Mouse (Mus musculus) liver, embryonic 15.5 days (tissue): ENCODE data around the gene Dcaf4. TPM values are rescaled to one million over a fixed set of nuclear protein-coding genes. Genes with fewer than 3 reads are reported as not detected.

Experiments used
- ATAC-seq: fragments of 200-750 bp; cut with Nextera tagmentation; 2 replicates; pipeline ENCODE4 v1.8.0; 2017; ENCODE audit warnings: moderate number of reproducible peaks, mild to moderate bottlenecking, moderate library complexity; ENCODE audit not compliant: insufficient read depth
- H3K27ac ChIP-seq: fragments of 300-500 bp; sonication (generic); replicated peaks from 2 replicates; pipeline ENCODE4 v1.5.1; 2015; ENCODE audit warnings: mild to moderate bottlenecking, inconsistent platforms
- H3K27me3 ChIP-seq: fragments of 300-500 bp; sonication (generic); 2 replicates; pipeline ENCODE4 v1.6.1; 2015; ENCODE audit warnings: mild to moderate bottlenecking, inconsistent platforms
- H3K36me3 ChIP-seq: fragments of 300-500 bp; sonication (generic); replicated peaks from 2 replicates; pipeline ENCODE4 v1.6.1; 2015; ENCODE audit warnings: moderate library complexity, mild to moderate bottlenecking, inconsistent platforms
- H3K4me1 ChIP-seq: fragments of 300-500 bp; sonication (generic); replicated peaks from 2 replicates; pipeline ENCODE4 v1.6.1; 2015; ENCODE audit warnings: inconsistent platforms
- H3K4me2 ChIP-seq: fragments of 300-500 bp; sonication (generic); 2 replicates; pipeline ENCODE4 v1.6.1; 2015; ENCODE audit warnings: moderate library complexity, mild to moderate bottlenecking, inconsistent platforms
- H3K4me3 ChIP-seq: fragments of 300-500 bp; sonication (generic); replicated peaks from 2 replicates; pipeline ENCODE4 v1.5.1; 2015; ENCODE audit warnings: mild to moderate bottlenecking, inconsistent platforms
- H3K9ac ChIP-seq: fragments of 300-500 bp; sonication (generic); 2 replicates; pipeline ENCODE4 v1.6.1; 2015; ENCODE audit warnings: moderate library complexity, mild to moderate bottlenecking, inconsistent platforms
- H3K9me3 ChIP-seq: fragments of 300-500 bp; sonication (generic); replicated peaks from 2 replicates; pipeline ENCODE4 v1.6.1; 2016; ENCODE audit warnings: inconsistent platforms
- WGBS: fragments of 180-500 bp; shearing (Covaris S2); methylation state at CpG from one replicate; pipeline ENCODE4 v1.1.7; 2015; ENCODE audit warnings: mixed read lengths; ENCODE audit not compliant: insufficient replicate concordance; 5-methylcytosine and 5-hydroxymethylcytosine counted together
- polyA plus RNA-seq: library from polyadenylated mRNA; unstranded; fragments of >200 nt; fragmentation: Nextera tagmentation; extraction: Ambion mirVana; gene quantifications from 2 replicates; pipeline ENCODE4 v1.2.1, GENCODE M21; 2015

Gene Dcaf4
- polyA plus RNA-seq, 1 experiment from 2014 or later = 11.9 TPM

DNA sequence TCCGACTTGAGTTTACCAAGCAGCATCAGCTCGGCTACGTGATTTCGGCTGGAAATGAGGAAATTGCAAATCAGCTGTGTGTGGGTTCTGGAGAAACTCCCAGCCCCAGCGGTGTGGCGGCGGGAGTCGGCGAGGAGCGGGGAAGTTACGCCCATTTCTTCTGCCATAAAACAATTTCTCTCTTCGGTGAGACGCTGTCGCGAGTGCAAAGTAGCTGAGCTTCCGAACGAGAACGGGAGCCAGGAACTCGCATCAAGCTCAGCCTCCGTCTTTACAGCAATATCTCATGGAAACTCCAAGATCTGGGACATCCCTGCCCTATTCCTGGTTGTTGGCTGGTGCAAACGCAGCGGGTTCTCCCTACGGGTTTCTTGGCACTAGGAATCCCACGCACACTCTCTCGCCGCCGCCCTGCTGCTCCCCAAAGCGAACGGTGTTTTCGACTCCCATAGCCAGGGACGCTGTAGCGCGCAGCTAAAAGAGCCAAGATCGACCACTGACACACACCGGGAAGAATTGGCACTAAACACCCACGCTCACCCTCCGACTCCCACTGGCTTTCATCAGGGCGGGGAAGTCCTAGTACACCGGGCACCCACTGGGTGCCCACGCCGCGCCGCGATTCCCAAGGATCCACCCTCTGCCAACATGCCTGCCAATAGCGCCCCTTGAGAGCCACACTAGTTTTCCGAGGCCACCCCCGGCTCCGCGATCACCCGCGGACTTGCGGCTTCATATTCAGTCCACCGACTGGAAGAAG lies 34.2 kb upstream of the Dcaf4 start:
- Histone ChIP-seq H3K27ac (0 out of 2 replicates have a peak overlapping the region, but pooled peaks have one; percentile 87), H3K36me3 (no peaks in the 10 kb centered on the region), H3K9me3 (no peaks in the 10 kb centered on the region), H3K9ac (peak overlapping the region; percentile 80), H3K4me1 (peaks cover 61% of the 10 kb centered on the region), H3K4me3 (peak overlapping the region; percentile 79), H3K27me3 (peaks cover 50% of the 10 kb centered on the region), H3K4me2 (peak overlapping the region; percentile 97)
- WGBS = under 1% methylated on average over 53 of the region's 53 CpGs
- ATAC-seq = no peak

DNA sequence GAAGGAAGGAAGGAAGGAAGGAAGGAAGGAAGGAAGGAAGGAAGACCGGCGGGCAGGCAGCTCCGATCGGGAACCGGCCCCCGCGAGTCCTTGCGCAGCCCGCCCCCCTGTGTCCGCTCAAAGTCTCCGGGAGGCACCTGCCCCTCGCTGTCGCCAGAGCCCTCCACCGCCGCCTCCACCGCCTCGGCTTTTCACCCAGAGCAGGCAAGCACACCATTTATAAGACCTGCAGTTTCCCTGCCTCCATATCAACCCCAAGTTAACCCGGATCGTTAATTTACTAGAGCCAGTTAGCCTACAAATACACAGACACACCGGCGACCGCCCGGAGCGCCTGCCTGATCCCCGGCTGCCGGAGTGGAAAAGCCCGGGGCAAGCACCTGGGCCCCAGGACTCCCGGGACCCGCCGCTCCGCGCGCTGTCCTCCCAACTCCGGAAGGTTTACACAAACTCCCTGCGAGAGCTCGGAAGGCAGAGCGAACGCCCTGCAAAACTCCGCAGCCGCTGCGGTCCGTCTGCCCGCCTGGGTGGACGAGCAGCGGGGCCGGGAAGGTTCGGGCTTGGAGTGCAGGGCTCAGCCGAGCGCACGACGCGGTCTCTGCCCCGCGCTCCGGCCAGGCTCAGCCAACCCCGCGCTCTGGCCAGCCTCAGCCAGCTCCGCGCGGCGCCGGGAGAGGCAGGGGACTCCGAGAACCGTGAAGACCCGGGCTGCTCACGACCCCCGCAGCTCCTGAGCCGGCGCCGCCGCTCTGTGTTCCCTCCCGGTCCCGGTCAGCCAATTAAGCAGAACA lies 33.4 kb upstream of the Dcaf4 start:
- H3K4me2 ChIP-seq = peak overlapping the region; percentile 97
- peak overlapping the region; percentile 87 for H3K27ac ChIP-seq
- peak overlapping the region; percentile 79 for H3K4me3 ChIP-seq
- WGBS = under 1% methylated on average over 73 of the region's 73 CpGs
- H3K9ac ChIP-seq = peak overlapping the region; percentile 80
- H3K36me3 ChIP-seq = no peaks in the 10 kb centered on the region
- H3K9me3 ChIP-seq = peaks cover 4% of the 10 kb centered on the region; the same call in 1 of the 2 replicates
- H3K27me3 ChIP-seq = peaks cover 50% of the 10 kb centered on the region
- H3K4me1 ChIP-seq = peaks cover 55% of the 10 kb centered on the region
- peak; percentile 74 for ATAC-seq

DNA sequence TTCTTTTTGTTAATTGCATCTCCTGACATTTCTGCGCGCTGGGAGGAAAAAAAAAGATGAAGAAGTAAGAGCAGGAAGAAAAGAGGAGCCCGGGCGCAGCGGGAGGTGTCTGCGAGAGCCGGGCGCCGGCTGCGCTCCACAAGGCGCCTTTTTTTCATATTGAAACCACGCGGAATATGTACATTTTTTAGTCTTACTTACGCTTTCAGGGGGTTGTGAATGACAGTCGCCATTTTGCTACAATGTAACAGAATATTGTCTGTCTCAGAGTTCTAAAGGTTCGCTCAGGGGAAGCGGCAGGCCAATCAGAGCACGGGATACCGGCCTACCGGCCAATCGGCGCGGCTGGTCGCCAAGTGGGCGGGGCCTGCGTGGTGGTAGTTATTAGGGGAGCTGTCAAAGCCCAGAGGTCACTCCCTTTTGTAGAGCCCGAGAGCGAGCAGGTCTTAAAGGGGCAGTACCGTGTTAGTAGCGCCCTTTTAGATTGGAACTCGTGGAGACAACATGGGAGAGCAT lies 32.7 kb upstream of the Dcaf4 start, which contains the start of gene Dpf3:
TSS of gene Dpf3 (minus strand) at position 241 of the 516 bp plus-strand sequence.
- Histone ChIP-seq H3K27me3 (peaks cover 51% of the 10 kb centered on the region), H3K36me3 (no peaks in the 10 kb centered on the region), H3K4me2 (peak within 1 kb of the TSS; percentile 97), H3K4me3 (peak within 1 kb of the TSS; percentile 79), H3K9ac (peak within 1 kb of the TSS; percentile 80), H3K4me1 (peaks cover 55% of the 10 kb centered on the region), H3K27ac (peak within 1 kb of the TSS; percentile 87), H3K9me3 (peaks cover 4% of the 10 kb centered on the region; the same call in 1 of the 2 replicates)
- under 1% methylated on average over 31 of the region's 31 CpGs for WGBS
- ATAC-seq = peak; percentile 94

DNA sequence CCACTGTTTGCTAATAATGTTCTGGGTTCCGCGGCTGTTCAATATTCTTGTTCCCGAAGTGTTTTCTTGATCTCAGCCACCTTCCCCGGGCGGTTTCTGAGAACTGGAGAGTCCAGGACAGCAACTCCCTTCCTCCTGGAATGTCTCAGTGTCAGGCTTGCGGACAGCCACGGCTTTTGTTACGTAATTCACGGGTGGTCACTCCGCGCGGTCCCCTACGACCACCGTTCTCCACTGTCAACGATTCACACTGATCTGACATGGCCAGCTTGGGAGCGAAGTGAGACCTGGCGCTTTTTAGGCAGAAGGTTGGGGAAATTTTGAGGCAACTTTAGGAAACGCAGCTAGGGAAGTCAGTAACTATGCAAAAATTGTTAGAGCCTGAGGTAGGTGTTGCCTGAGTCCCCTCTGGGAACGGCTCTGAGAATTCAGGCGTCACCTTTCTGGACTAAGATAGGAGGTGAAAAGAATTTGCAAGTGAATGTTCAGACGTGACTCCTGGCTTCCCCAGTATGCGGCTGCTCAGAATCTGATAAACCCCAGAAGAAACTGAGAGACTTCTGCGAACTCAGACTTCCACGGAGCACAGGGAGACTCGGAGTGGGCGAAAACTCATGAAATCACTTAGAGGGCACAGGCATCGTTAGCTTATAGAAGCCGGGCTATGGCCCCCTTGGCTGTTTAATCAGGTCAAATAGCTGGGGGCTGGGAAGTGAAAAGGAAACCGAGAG lies 31.9 kb upstream of the Dcaf4 start:
- Histone ChIP-seq H3K4me2 (peak overlapping the region; percentile 97), H3K9ac (peak overlapping the region; percentile 60), H3K27ac (peak overlapping the region; percentile 51), H3K4me3 (peak overlapping the region; percentile 79), H3K27me3 (peaks cover 59% of the 10 kb centered on the region), H3K9me3 (peaks cover 4% of the 10 kb centered on the region; the same call in 1 of the 2 replicates), H3K36me3 (no peaks in the 10 kb centered on the region), H3K4me1 (peaks cover 47% of the 10 kb centered on the region)
- WGBS = under 1% methylated on average over 29 of the region's 29 CpGs
- no peak for ATAC-seq

DNA sequence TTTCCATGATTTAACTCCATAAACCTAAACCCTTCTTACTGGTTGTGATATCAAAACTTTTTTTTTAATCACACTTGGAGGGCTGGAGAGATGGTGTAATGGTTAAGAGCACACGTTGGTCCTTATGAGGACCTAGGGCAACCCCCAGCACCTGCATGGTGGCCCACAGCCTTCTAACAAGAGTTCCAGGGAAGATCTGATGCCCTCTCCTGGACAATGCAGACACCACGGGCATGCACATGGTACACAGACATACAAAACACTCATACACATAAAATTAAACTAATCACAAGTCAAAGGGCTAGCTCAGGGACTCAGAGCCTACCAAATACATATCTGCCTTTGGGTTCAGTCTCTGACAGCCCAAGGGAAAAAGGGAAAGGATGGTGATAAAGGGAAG lies 30.5 kb upstream of the Dcaf4 start:
- Histone ChIP-seq H3K4me2 (no peak overlapping the region), H3K36me3 (no peaks in the 10 kb centered on the region), H3K9ac (no peak overlapping the region), H3K4me1 (peaks cover 41% of the 10 kb centered on the region), H3K27me3 (peaks cover 54% of the 10 kb centered on the region), H3K27ac (no peak overlapping the region), H3K4me3 (no peak overlapping the region), H3K9me3 (peaks cover 4% of the 10 kb centered on the region; the same call in 1 of the 2 replicates)
- 29% methylated on average over 2 of the region's 2 CpGs for WGBS
- ATAC-seq = no peak

DNA sequence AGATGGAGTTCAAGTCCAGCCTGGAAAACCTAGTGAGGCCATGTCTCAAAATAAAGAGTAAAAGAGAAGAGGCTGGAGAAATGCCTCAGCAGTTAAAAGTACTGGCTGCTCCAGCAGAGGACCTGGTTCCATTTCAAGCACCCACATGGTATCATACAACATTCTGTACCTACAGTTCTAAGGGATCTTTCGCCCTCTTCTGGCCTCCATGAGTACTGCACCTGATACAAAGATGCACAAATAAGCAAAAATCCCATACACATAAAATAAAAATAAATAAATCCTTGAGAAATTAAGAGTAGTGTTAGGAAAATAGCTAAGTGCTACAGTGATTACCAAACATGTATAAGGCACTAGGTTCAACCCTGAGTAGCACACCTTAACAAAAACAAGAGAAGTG lies 28.7 kb upstream of the Dcaf4 start:
- no peak overlapping the region for H3K4me3 ChIP-seq
- no peak overlapping the region for H3K4me2 ChIP-seq
- H3K4me1 ChIP-seq = peaks cover 36% of the 10 kb centered on the region
- H3K27me3 ChIP-seq = peaks cover 36% of the 10 kb centered on the region; the same call in 1 of the 2 replicates
- 30% methylated on average over 1 of the region's 1 CpGs for WGBS
- H3K9me3 ChIP-seq = peaks cover 4% of the 10 kb centered on the region; the same call in 1 of the 2 replicates
- H3K9ac ChIP-seq = no peak overlapping the region
- H3K27ac ChIP-seq = no peak overlapping the region
- H3K36me3 ChIP-seq = no peaks in the 10 kb centered on the region
- no peak for ATAC-seq

DNA sequence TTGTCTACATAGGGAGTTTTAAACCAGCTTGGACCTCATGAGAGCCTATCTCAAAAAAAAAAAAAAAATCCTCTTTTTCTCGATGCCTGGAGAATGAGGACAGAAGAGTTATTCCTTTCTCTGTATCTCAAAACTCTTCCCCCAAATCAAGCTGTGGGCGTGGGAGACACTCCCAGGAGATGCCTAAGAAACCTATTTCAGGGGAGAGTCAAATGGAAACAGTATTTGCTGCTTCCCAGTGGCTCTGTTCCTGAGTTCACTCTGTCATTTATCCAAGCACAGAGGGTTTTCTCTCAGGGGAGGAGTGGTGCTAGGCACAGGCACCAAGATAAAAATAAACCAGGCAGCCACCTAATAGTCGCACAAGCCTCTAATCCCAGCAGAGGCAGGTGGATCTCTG lies 27.5 kb upstream of the Dcaf4 start:
- no peak for ATAC-seq
- Histone ChIP-seq H3K4me3 (no peak overlapping the region), H3K4me2 (no peak overlapping the region), H3K9ac (no peak overlapping the region), H3K27me3 (peaks cover 28% of the 10 kb centered on the region; the same call in 1 of the 2 replicates), H3K4me1 (peaks cover 37% of the 10 kb centered on the region), H3K27ac (no peak overlapping the region), H3K9me3 (peaks cover 4% of the 10 kb centered on the region; the same call in 1 of the 2 replicates), H3K36me3 (no peaks in the 10 kb centered on the region)
- WGBS = 55% methylated on average over 3 of the region's 3 CpGs

DNA sequence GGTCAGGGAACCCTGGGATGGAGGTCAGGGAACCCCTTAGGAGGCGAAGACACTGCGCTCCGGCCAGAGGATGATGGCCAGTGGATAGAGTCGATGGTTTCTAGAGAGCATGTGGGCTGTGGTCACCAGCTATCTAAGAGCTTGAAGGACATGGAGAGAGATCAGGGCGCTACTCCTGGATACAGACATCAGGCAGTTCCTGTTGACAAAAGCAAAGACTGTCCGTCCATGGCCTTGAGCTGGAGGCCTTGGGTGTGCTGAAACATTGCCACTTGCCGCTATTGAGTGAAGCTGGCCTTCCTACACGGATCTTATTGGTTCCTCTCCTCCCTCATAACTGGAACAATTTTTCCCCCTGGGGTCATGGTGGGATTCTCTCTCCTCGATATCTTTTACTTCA lies 26.1 kb upstream of the Dcaf4 start:
- H3K27ac ChIP-seq = no peak overlapping the region
- H3K4me3 ChIP-seq = no peak overlapping the region
- H3K36me3 ChIP-seq = no peaks in the 10 kb centered on the region
- H3K9me3 ChIP-seq = peaks cover 4% of the 10 kb centered on the region; the same call in 1 of the 2 replicates
- H3K4me2 ChIP-seq = no peak overlapping the region
- 54% methylated on average over 9 of the region's 9 CpGs for WGBS
- no peak overlapping the region for H3K9ac ChIP-seq
- peaks cover 19% of the 10 kb centered on the region; the same call in 1 of the 2 replicates for H3K27me3 ChIP-seq
- no peak for ATAC-seq
- peaks cover 23% of the 10 kb centered on the region for H3K4me1 ChIP-seq

DNA sequence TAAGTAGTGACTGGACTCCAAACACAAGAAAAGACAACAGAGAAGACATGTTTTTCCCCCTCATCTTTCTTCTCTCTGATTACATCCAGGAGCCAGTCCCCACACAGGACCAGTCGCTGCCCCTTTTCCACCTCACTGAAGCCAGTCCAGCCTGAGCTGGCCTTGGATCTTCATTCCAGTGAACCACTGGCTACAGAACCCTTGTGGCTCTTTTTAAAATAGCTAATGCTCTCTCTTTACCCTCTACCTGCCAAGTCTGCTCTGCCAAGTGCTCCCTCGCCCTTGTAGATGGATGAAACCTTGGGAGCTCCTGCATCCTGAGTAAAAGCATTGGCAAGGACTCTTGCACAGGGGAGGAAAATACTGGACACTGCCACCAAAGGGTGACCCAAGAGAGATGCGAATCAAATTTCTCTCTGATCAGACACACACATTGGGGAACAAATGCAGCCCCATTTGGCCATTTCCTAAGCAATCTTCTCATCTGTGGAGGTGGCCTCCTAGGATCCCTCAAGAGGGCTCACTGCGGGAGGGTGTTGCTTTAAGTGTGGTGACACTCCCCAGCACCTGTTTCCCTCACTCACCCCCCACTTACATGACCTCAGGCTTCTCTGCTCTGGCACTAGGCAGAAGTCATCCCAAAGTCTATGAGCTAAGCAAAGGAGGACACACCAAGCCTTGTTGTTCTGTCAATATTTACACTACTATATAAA lies 24.9 kb upstream of the Dcaf4 start:
- Histone ChIP-seq H3K4me1 (peaks cover 17% of the 10 kb centered on the region), H3K36me3 (no peaks in the 10 kb centered on the region), H3K9me3 (peaks cover 4% of the 10 kb centered on the region; the same call in 1 of the 2 replicates), H3K4me2 (no peak overlapping the region), H3K27ac (no peak overlapping the region), H3K9ac (no peak overlapping the region), H3K4me3 (no peak overlapping the region), H3K27me3 (peaks cover 16% of the 10 kb centered on the region; the same call in 1 of the 2 replicates)
- 55% methylated on average over 4 of the region's 4 CpGs for WGBS
- no peak for ATAC-seq

DNA sequence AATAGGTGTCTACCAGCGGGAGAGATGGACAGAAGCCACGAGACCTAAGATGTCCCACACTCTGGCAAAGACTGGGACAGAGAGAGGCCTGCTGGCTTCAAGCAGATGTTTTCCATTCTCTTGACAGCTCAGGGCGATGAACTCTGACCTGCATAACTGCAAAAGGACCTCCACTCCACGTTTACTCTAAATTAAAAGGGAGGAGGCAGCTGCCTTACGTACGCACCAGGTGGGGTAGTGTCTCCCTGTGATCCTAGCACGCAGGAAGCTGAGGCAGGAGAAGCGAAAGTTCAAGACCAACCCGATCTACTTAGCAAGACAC lies 24.3 kb upstream of the Dcaf4 start:
- ATAC-seq = no peak

More for the DNA sequence above, 24.3 kb upstream of the Dcaf4 start:
- peaks cover 4% of the 10 kb centered on the region; the same call in 1 of the 2 replicates for H3K9me3 ChIP-seq
- no peak overlapping the region for H3K4me2 ChIP-seq
- H3K27ac ChIP-seq = no peak overlapping the region
- H3K4me1 ChIP-seq = peaks cover 17% of the 10 kb centered on the region
- peaks cover 16% of the 10 kb centered on the region; the same call in 1 of the 2 replicates for H3K27me3 ChIP-seq
- no peak overlapping the region for H3K4me3 ChIP-seq
- WGBS = 61% methylated on average over 9 of the region's 9 CpGs
- no peak overlapping the region for H3K9ac ChIP-seq
- no peaks in the 10 kb centered on the region for H3K36me3 ChIP-seq
